Mouse (Mus musculus) hindbrain, embryonic 15.5 days (tissue): ENCODE measurements around the gene Trappc5. TPM values are rescaled to one million over a fixed set of nuclear protein-coding genes. Genes with fewer than 3 reads are reported as not detected.
A peak's percentile ranks its signal among the peaks of the same experiment; 100 is the strongest.

Experiments used
- ATAC-seq: fragments of 200-750 bp; cut with Nextera tagmentation; 2 replicates; pipeline ENCODE4 v1.8.0; 2017; ENCODE audit warnings: low read depth, moderate number of reproducible peaks, moderate TSS enrichment; ENCODE audit not compliant: low FRiP score
- H3K27ac ChIP-seq: fragments of 300-500 bp; sonication (generic); replicated peaks from 2 replicates; pipeline ENCODE4 v1.5.1; 2015; ENCODE audit warnings: mild to moderate bottlenecking, inconsistent platforms
- H3K27me3 ChIP-seq: fragments of 300-500 bp; sonication (generic); 2 replicates; pipeline ENCODE4 v1.6.1; 2015; ENCODE audit warnings: control low read depth, inconsistent platforms
- H3K36me3 ChIP-seq: fragments of 300-500 bp; sonication (generic); 2 replicates; pipeline ENCODE4 v1.6.1; 2015; ENCODE audit warnings: control low read depth, inconsistent platforms
- H3K4me1 ChIP-seq: fragments of 300-500 bp; sonication (generic); replicated peaks from 2 replicates; pipeline ENCODE4 v1.6.1; 2015; ENCODE audit warnings: control low read depth, inconsistent platforms
- H3K4me2 ChIP-seq: fragments of 300-500 bp; sonication (generic); 2 replicates; pipeline ENCODE4 v1.6.1; 2015; ENCODE audit warnings: moderate library complexity, mild to moderate bottlenecking, inconsistent platforms
- H3K4me3 ChIP-seq: fragments of 300-500 bp; sonication (generic); 2 replicates; pipeline ENCODE4 v1.5.1; 2015; ENCODE audit warnings: mild to moderate bottlenecking, inconsistent platforms
- H3K9ac ChIP-seq: fragments of 300-500 bp; sonication (generic); 2 replicates; pipeline ENCODE4 v1.6.1; 2015; ENCODE audit warnings: inconsistent platforms
- H3K9me3 ChIP-seq: fragments of 300-500 bp; sonication (generic); 2 replicates; pipeline ENCODE4 v1.6.1; 2016; ENCODE audit warnings: control low read depth, inconsistent platforms
- WGBS: fragments of 180-500 bp; shearing (Covaris S2); methylation state at CpG from one replicate; pipeline ENCODE4 v1.1.7; 2015; 5-methylcytosine and 5-hydroxymethylcytosine counted together
- polyA plus RNA-seq: library from polyadenylated mRNA; unstranded; fragments of >200 nt; fragmentation: Nextera tagmentation; extraction: Ambion mirVana; gene quantifications from 2 replicates; pipeline ENCODE4 v1.2.1, GENCODE M21; 2015

Trappc5 gene
- polyA plus RNA-seq, 1 experiment from 2014 or later = 62.3 TPM

- H3K27ac ChIP-seq = no peak overlapping the region
- WGBS = 77% methylated on average over 11 of the region's 11 CpGs
- no peaks in the 10 kb centered on the region for H3K36me3 ChIP-seq
- no peak overlapping the region for H3K9ac ChIP-seq
- H3K4me2 ChIP-seq = no peak overlapping the region
- H3K4me1 ChIP-seq = no peaks in the 10 kb centered on the region; the same call in 1 of the 2 replicates
- no peaks in the 10 kb centered on the region for H3K9me3 ChIP-seq
- ATAC-seq = no peak
- H3K27me3 ChIP-seq = no peaks in the 10 kb centered on the region
- no peak overlapping the region for H3K4me3 ChIP-seq
Measured at GRCm38 (mm10) chr8:3654726-3655508, 21.2 kb upstream of the Trappc5 start.

GRCm38 (mm10) chr8:3655526-3655925, 20.6 kb upstream of the Trappc5 start, which contains the start of gene Retn:
Retn (plus strand) TSS chr8:3655770.
- no peak within 1 kb of the TSS for H3K27ac ChIP-seq
- H3K4me3 ChIP-seq = no peak within 1 kb of the TSS
- 67% methylated on average over 3 of the region's 3 CpGs for WGBS
- ATAC-seq = no peak
- no peaks in the 10 kb centered on the region for H3K9me3 ChIP-seq
- H3K9ac ChIP-seq = no peak within 1 kb of the TSS
- no peaks in the 10 kb centered on the region for H3K27me3 ChIP-seq
- H3K36me3 ChIP-seq = no peaks in the 10 kb centered on the region
- no peak within 1 kb of the TSS for H3K4me2 ChIP-seq
- H3K4me1 ChIP-seq = no peaks in the 10 kb centered on the region; the same call in 1 of the 2 replicates

- Histone ChIP-seq H3K27ac (no peak overlapping the region), H3K9ac (no peak overlapping the region), H3K36me3 (no peaks in the 10 kb centered on the region), H3K4me3 (no peak overlapping the region), H3K27me3 (no peaks in the 10 kb centered on the region), H3K4me2 (0 out of 2 replicates have a peak overlapping the region, but pooled peaks have one; percentile 10), H3K9me3 (no peaks in the 10 kb centered on the region), H3K4me1 (no peaks in the 10 kb centered on the region; the same call in 1 of the 2 replicates)
- 23% methylated on average over 7 of the region's 7 CpGs for WGBS
- peak; percentile 64 for ATAC-seq
Measured at GRCm38 (mm10) chr8:3656725-3657381, 19.2 kb upstream of the Trappc5 start.

- ATAC-seq = no peak
- Histone ChIP-seq H3K36me3 (no peaks in the 10 kb centered on the region), H3K9ac (no peak overlapping the region), H3K9me3 (no peaks in the 10 kb centered on the region), H3K4me1 (no peaks in the 10 kb centered on the region; the same call in 1 of the 2 replicates), H3K4me2 (no peak overlapping the region), H3K27me3 (no peaks in the 10 kb centered on the region), H3K4me3 (no peak overlapping the region), H3K27ac (no peak overlapping the region)
- WGBS = 82% methylated on average over 8 of the region's 8 CpGs
Measured at GRCm38 (mm10) chr8:3660889-3661288, 15.2 kb upstream of the Trappc5 start.

GRCm38 (mm10) chr8:3664405-3664804, 11.7 kb upstream of the Trappc5 start:
- WGBS = 83% methylated on average over 5 of the region's 5 CpGs
- H3K9ac ChIP-seq = no peak overlapping the region
- H3K27ac ChIP-seq = no peak overlapping the region
- no peaks in the 10 kb centered on the region for H3K27me3 ChIP-seq
- H3K4me1 ChIP-seq = no peaks in the 10 kb centered on the region
- ATAC-seq = no peak
- no peak overlapping the region for H3K4me3 ChIP-seq
- no peaks in the 10 kb centered on the region for H3K9me3 ChIP-seq
- H3K36me3 ChIP-seq = no peaks in the 10 kb centered on the region
- H3K4me2 ChIP-seq = no peak overlapping the region

GRCm38 (mm10) chr8:3665507-3665906, 10.6 kb upstream of the Trappc5 start, which contains the start of gene Mcemp1:
Mcemp1 (plus strand) TSS chr8:3665754.
- Histone ChIP-seq H3K4me3 (no peak within 1 kb of the TSS), H3K9me3 (no peaks in the 10 kb centered on the region), H3K36me3 (no peaks in the 10 kb centered on the region), H3K4me2 (no peak within 1 kb of the TSS), H3K9ac (no peak within 1 kb of the TSS), H3K4me1 (no peaks in the 10 kb centered on the region), H3K27ac (no peak within 1 kb of the TSS), H3K27me3 (no peaks in the 10 kb centered on the region)
- no peak for ATAC-seq
- 82% methylated on average over 6 of the region's 6 CpGs for WGBS

GRCm38 (mm10) chr8:3670388-3670787, 5.7 kb upstream of the Trappc5 start:
- H3K9ac ChIP-seq = no peak overlapping the region
- no peak overlapping the region for H3K27ac ChIP-seq
- WGBS = 88% methylated on average over 2 of the region's 2 CpGs
- H3K27me3 ChIP-seq = no peaks in the 10 kb centered on the region
- ATAC-seq = no peak
- H3K4me2 ChIP-seq = no peak overlapping the region
- H3K9me3 ChIP-seq = no peaks in the 10 kb centered on the region
- no peaks in the 10 kb centered on the region for H3K36me3 ChIP-seq
- peaks cover 12% of the 10 kb centered on the region for H3K4me1 ChIP-seq
- H3K4me3 ChIP-seq = no peak overlapping the region

- Histone ChIP-seq H3K27me3 (no peaks in the 10 kb centered on the region), H3K9ac (peak within 1 kb of the TSS; percentile 58), H3K4me2 (peak within 1 kb of the TSS; percentile 67), H3K27ac (peak within 1 kb of the TSS; percentile 84), H3K9me3 (no peaks in the 10 kb centered on the region), H3K4me1 (peaks cover 18% of the 10 kb centered on the region), H3K36me3 (no peaks in the 10 kb centered on the region), H3K4me3 (peak within 1 kb of the TSS; percentile 49)
- under 1% methylated on average over 23 of the region's 23 CpGs for WGBS
- ATAC-seq = peak; percentile 89
Measured at GRCm38 (mm10) chr8:3671980-3672491, 4.1 kb upstream of the Trappc5 start, which contains the start of gene Fcor. Fcor (minus strand) TSS chr8:3672362.

GRCm38 (mm10) chr8:3674671-3675070, 1.4 kb upstream of the Trappc5 start:
- Histone ChIP-seq H3K4me1 (peaks cover 39% of the 10 kb centered on the region), H3K36me3 (peaks cover 8% of the 10 kb centered on the region), H3K4me2 (no peak overlapping the region), H3K27ac (no peak overlapping the region), H3K9me3 (no peaks in the 10 kb centered on the region), H3K9ac (no peak overlapping the region), H3K4me3 (no peak overlapping the region), H3K27me3 (no peaks in the 10 kb centered on the region)
- WGBS = 69% methylated on average over 3 of the region's 3 CpGs
- ATAC-seq = no peak

GRCm38 (mm10) chr8:3676993-3677579, 987 bp downstream of the Trappc5 start:
- Histone ChIP-seq H3K9me3 (no peaks in the 10 kb centered on the region), H3K27ac (peak overlapping the region; percentile 89), H3K9ac (peak overlapping the region; percentile 93), H3K4me1 (peaks cover 42% of the 10 kb centered on the region), H3K4me2 (peak overlapping the region; percentile 89), H3K36me3 (peaks cover 24% of the 10 kb centered on the region), H3K27me3 (no peaks in the 10 kb centered on the region), H3K4me3 (peak overlapping the region; percentile 87)
- 4% methylated on average over 15 of the region's 15 CpGs for WGBS
- peak; percentile 0; the same call in 1 of the 2 replicates for ATAC-seq

GRCm38 (mm10) chr8:3678831-3679230, 2.7 kb downstream of the Trappc5 start:
- Histone ChIP-seq H3K9me3 (no peaks in the 10 kb centered on the region), H3K4me2 (no peak overlapping the region), H3K9ac (no peak overlapping the region), H3K36me3 (peaks cover 24% of the 10 kb centered on the region), H3K4me3 (no peak overlapping the region), H3K4me1 (peaks cover 36% of the 10 kb centered on the region), H3K27ac (no peak overlapping the region), H3K27me3 (no peaks in the 10 kb centered on the region)
- 97% methylated on average over 23 of the region's 23 CpGs for WGBS
- ATAC-seq = no peak

GRCm38 (mm10) chr8:3679236-3679635, 3.1 kb downstream of the Trappc5 start:
- H3K4me1 ChIP-seq = peaks cover 36% of the 10 kb centered on the region
- no peak overlapping the region for H3K27ac ChIP-seq
- H3K27me3 ChIP-seq = no peaks in the 10 kb centered on the region
- 95% methylated on average over 23 of the region's 23 CpGs for WGBS
- no peak overlapping the region for H3K4me3 ChIP-seq
- H3K9ac ChIP-seq = no peak overlapping the region
- no peaks in the 10 kb centered on the region for H3K9me3 ChIP-seq
- ATAC-seq = no peak
- H3K4me2 ChIP-seq = no peak overlapping the region
- H3K36me3 ChIP-seq = peaks cover 24% of the 10 kb centered on the region
